Mouse (Mus musculus) frontal cortex, adult 2 months (tissue): ENCODE measurements at regions not wholly inside any gene's neighbourhood (a gene's known extent, or its start where the extent isn't known, plus 50 kb on each side); places are given as distances from the start of the nearest gene placed in this dataset.
A peak's percentile ranks its signal among the peaks of the same experiment; 100 is the strongest.

ENCODE experiments used
- DNase-seq, 2 experiments: peaks; one replicate each; pipeline ENCODE4 v3.0.0; 2022; ENCODE audit warnings: low spot score in 1 of 2; ENCODE audit errors: extremely low spot score in 1 of 2

GRCm38 (mm10) chr13:105503657-105504056, 60.2 kb downstream of the Htr1a start:
- no peak for DNase-seq

- DNase-seq, result no peak
Observed at GRCm38 (mm10) chr13:105537981-105538680, 94.7 kb downstream of the Htr1a start.

- peak in 1 of 2 experiments; percentile 22 for DNase-seq
Observed at GRCm38 (mm10) chr13:105573248-105573647, 129.8 kb downstream of the Htr1a start.

- no peak for DNase-seq
Observed at GRCm38 (mm10) chr13:105606450-105606849, 163.0 kb downstream of the Htr1a start.

GRCm38 (mm10) chr13:105619308-105619707, 175.9 kb downstream of the Htr1a start:
- no peak for DNase-seq

- DNase-seq, result no peak
Observed at GRCm38 (mm10) chr13:105620867-105621266, 177.4 kb downstream of the Htr1a start.

- DNase-seq, result no peak
Observed at GRCm38 (mm10) chr13:105628618-105629017, 185.2 kb downstream of the Htr1a start.

GRCm38 (mm10) chr13:105648617-105649016, 205.2 kb downstream of the Htr1a start:
- DNase-seq, result peak in 1 of 2 experiments; percentile 10
